Comparison of ENCODE assay signal across 8 mouse cellular contexts in the genomic region with DNA sequence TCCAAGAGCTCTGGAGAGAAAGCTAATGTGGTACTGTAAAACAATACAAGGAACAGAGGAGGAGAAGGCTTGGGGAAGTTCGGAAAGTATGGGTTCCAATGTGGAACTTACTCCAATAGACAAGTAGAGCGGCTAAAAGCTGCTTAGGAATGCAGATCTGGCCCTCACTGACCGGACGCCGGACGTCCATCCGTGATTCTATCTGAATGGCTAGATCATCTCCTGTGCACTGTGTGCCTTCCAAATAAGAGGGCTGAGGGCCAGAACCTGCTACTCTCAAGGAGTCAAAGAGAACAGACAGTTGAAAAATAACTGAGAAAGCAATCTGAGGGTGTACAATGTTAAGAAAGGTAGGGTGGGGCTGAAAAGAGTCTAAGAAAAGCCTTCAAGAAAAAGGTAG. TPM values are rescaled to one million over a fixed set of nuclear protein-coding genes. Genes with fewer than 3 reads are reported as not detected.
DNase-seq lines count a peak whose midpoint lies in the region; ATAC-seq and TF ChIP-seq lines count a peak whose summit lies in the region.

No protein-coding gene starts in this region.

- H3K9ac ChIP-seq in liver, embryonic 16.5 days (ENCODE audit: low read depth, low read length) = no peak overlapping the region

- no peak for ATAC-seq in liver, embryonic 16.5 days (ENCODE audit: low read depth)

- no peak for TF ChIP-seq CTCF in layer of hippocampus, adult 2 months (conservative IDR thresholded peaks at IDR 0.05)

- H3K4me3 ChIP-seq in layer of hippocampus, adult 2 months = peak overlapping the region; percentile 93
- no peak overlapping the region for H3K4me3 ChIP-seq in liver, embryonic 16.5 days (ENCODE audit: low read depth, low read length)

- H3K27me3 ChIP-seq in liver, embryonic 16.5 days (ENCODE audit: control insufficient read depth, insufficient read depth, low read depth, low read length) = peaks cover 10% of the 10 kb centered on the region

- WGBS in liver, embryonic 16.5 days (ENCODE audit: insufficient replicate concordance) = 74% methylated on average over 7 of the region's 7 CpGs

- H3K27ac ChIP-seq in layer of hippocampus, adult 2 months = peak overlapping the region; percentile 99
- no peak overlapping the region for H3K27ac ChIP-seq in liver, embryonic 16.5 days (ENCODE audit: low read length)

- no peaks in the 10 kb centered on the region for H3K9me3 ChIP-seq in liver, embryonic 16.5 days (replicated peaks; ENCODE audit: control insufficient read depth, low read length)

- peaks cover 12% of the 10 kb centered on the region for H3K4me1 ChIP-seq in liver, embryonic 16.5 days (ENCODE audit: control insufficient read depth, low read depth, low read length)

- intact Hi-C loops in heart, postnatal 14 days (cut with DNase I) = loop anchor here (2.0 to 10.0 kb wide), 5 partner anchors 36 to 144 kb away; partner anchors contain the start of gene Rhoq

- DNase-seq in layer of hippocampus, adult 2 months (ENCODE audit: low spot score in 2 of 2) = no peak
- no peak for DNase-seq in layer of hippocampus, adult 11-12 months (ENCODE audit: low spot score)
- DNase-seq in cerebellum, postnatal 36 days = peak; percentile 14 to 25
- peak; percentile 20 to 24 for DNase-seq in heart, postnatal 14 days
- DNase-seq in ovary, adult 18-20 months (ENCODE audit: low spot score) = no peak
- DNase-seq in c-Kit-positive CD71-positive TER-119-positive erythroid progenitor cells, embryonic 14.5 days (ENCODE audit: low spot score) = no peak
- DNase-seq in lung, postnatal 25 days (ENCODE audit: low spot score) = no peak

- H3K4me2 ChIP-seq in liver, embryonic 16.5 days (ENCODE audit: low read depth, low read length) = peak overlapping the region; percentile 82; the same call in 1 of the 2 replicates

- H3K36me3 ChIP-seq in liver, embryonic 16.5 days (ENCODE audit: control insufficient read depth, insufficient read depth) = no peaks in the 10 kb centered on the region

RNA-seq across cellular contexts. Expression of gene Socs5, which starts 1.5 kb away (rescaled TPM):
- 100 to 1,000 TPM; 106 to 111 TPM for total RNA-seq in layer of hippocampus, adult 2 months (2021)
- 10 to 100 TPM; 30.3 to 32.8 TPM for total RNA-seq in heart, postnatal 14 days (2021)
- polyA plus RNA-seq in liver, embryonic 16.5 days (2015; fragmentation: Nextera tagmentation; extraction: Ambion mirVana) = 1.5 and 1.9 TPM in 2 replicates

Comparison
In these comparisons a context has a peak if more than half of its experiments do, and no peak if none do; other contexts are left out.
1. DNase-seq: peak in cerebellum, postnatal 36 days (2 of 2) and heart, postnatal 14 days (2 of 2); none in layer of hippocampus, adult 2 months (0 of 2), layer of hippocampus, adult 11-12 months (single experiment), ovary, adult 18-20 months (single experiment), c-Kit-positive CD71-positive TER-119-positive erythroid progenitor cells, embryonic 14.5 days (single experiment) and lung, postnatal 25 days (single experiment).